Mouse (Mus musculus) heart, embryonic 15.5 days (tissue): ENCODE results near the gene 3425401B19Rik. TPM values are rescaled to one million over a fixed set of nuclear protein-coding genes. Genes with fewer than 3 reads are reported as not detected.
A peak's percentile ranks its signal among the peaks of the same experiment; 100 is the strongest.

Source experiments
- ATAC-seq: fragments of 200-750 bp; cut with Nextera tagmentation; replicated peaks from 2 replicates; pipeline ENCODE4 v1.8.0; 2017; ENCODE audit warnings: low read depth, moderate TSS enrichment; ENCODE audit not compliant: insufficient number of reproducible peaks, insufficient read depth, low FRiP score
- H3K27ac ChIP-seq: fragments of 300-500 bp; sonication (generic); 2 replicates; pipeline ENCODE4 v1.5.1; 2015; ENCODE audit warnings: mild to moderate bottlenecking, inconsistent platforms
- H3K27me3 ChIP-seq: fragments of 300-500 bp; sonication (generic); 2 replicates; pipeline ENCODE4 v1.6.1; 2015; ENCODE audit warnings: inconsistent platforms
- H3K36me3 ChIP-seq: fragments of 300-500 bp; sonication (generic); 2 replicates; pipeline ENCODE4 v1.6.1; 2015; ENCODE audit warnings: mild to moderate bottlenecking, inconsistent platforms
- H3K4me1 ChIP-seq: fragments of 300-500 bp; sonication (generic); replicated peaks from 2 replicates; pipeline ENCODE4 v1.6.1; 2015; ENCODE audit warnings: inconsistent platforms
- H3K4me2 ChIP-seq: fragments of 300-500 bp; sonication (generic); 2 replicates; pipeline ENCODE4 v1.6.1; 2015; ENCODE audit warnings: inconsistent platforms, mild to moderate bottlenecking, moderate library complexity
- H3K4me3 ChIP-seq: fragments of 300-500 bp; sonication (generic); 2 replicates; pipeline ENCODE4 v1.5.1; 2015; ENCODE audit warnings: mild to moderate bottlenecking, inconsistent platforms
- H3K9ac ChIP-seq: fragments of 300-500 bp; sonication (generic); 2 replicates; pipeline ENCODE4 v1.6.1; 2015; ENCODE audit warnings: mild to moderate bottlenecking, inconsistent platforms
- H3K9me3 ChIP-seq: fragments of 300-500 bp; sonication (generic); replicated peaks from 2 replicates; pipeline ENCODE4 v1.6.1; 2016; ENCODE audit warnings: inconsistent platforms
- WGBS: fragments of 180-500 bp; shearing (Covaris S2); methylation state at CpG from one replicate; pipeline ENCODE4 v1.1.7; 2015; ENCODE audit warnings: mixed read lengths; 5-methylcytosine and 5-hydroxymethylcytosine counted together
- polyA plus RNA-seq: library from polyadenylated mRNA; unstranded; fragments of >200 nt; fragmentation: Nextera tagmentation; extraction: Ambion mirVana; gene quantifications from 2 replicates; pipeline ENCODE4 v1.2.1, GENCODE M21; 2015

The 3425401B19Rik gene
- 11.1 and 11.3 TPM in 2 replicates for polyA plus RNA-seq

DNA sequence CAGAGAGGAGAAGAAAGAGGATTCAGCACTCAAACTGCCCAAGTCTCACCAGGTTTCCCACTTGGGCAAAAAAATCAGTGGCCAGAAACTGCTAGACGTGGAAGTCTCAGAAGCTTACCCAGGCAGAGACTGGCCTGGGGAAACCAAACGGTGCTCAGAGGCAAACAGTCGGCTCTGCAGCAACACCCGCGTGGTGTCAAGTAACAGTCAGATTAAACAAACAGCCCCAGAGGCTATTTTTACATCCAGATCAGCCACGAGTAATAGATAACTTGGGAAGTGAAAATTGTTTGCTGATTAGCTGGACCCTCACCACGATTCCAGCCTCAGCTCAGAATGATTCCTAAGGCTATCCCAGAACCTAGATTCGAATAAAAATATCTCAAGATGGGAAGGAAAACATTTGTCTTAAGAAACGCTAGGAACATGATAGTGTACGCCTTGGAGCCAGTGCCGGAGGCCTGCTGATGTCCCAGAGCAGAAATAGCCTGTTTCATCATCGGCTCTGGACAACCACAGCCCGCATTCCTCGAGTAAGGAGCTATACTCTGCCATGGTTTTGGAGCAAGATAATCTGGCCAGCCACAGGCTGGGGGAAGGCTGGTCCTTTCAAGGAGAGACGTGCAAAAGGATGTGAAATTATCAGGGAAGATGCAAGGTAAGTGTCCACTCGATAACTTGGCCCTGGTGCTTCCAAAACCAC is at the start of gene 3425401B19Rik:
Gene 3425401B19Rik (minus strand): TSS at position 170 of the 703 bp plus-strand sequence.
- H3K4me2 ChIP-seq: peak within 1 kb of the TSS; percentile 66
- no peaks in the 10 kb centered on the region for H3K27me3 ChIP-seq
- no peaks in the 10 kb centered on the region for H3K36me3 ChIP-seq
- ATAC-seq: peak; percentile 73
- WGBS: 15% methylated on average over 16 of the region's 16 CpGs
- peak within 1 kb of the TSS; percentile 90 for H3K27ac ChIP-seq
- H3K9ac ChIP-seq: peak within 1 kb of the TSS; percentile 63
- H3K4me1 ChIP-seq: peaks cover 31% of the 10 kb centered on the region
- H3K9me3 ChIP-seq: no peaks in the 10 kb centered on the region
- peak within 1 kb of the TSS; percentile 57 for H3K4me3 ChIP-seq

DNA sequence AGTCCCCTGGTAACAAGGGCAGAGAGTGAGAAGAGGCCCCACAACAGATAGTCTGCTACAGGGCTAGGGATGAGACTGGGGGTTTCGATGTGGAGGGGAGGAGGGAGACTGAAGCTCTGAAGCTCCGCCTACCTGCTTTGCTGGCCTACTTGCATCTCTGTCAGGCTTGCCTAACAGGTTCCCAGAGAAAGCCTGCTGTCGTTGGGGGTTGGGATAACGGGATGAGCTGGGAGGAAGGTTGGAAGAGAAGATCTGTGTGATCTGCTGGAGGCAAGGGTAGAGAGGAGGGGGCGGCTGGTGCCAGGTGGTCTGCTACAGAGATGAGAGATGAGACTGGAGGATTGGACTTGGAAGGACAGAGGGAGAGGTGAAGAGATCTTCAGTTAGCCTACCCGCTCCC is 47.9 kb upstream of the 3425401B19Rik start:
- Histone ChIP-seq H3K9ac (no peak overlapping the region), H3K36me3 (no peaks in the 10 kb centered on the region), H3K27me3 (no peaks in the 10 kb centered on the region), H3K4me2 (no peak overlapping the region), H3K4me1 (no peaks in the 10 kb centered on the region), H3K27ac (no peak overlapping the region), H3K4me3 (no peak overlapping the region), H3K9me3 (no peaks in the 10 kb centered on the region)
- WGBS: 39% methylated on average over 6 of the region's 6 CpGs
- ATAC-seq: no peak

DNA sequence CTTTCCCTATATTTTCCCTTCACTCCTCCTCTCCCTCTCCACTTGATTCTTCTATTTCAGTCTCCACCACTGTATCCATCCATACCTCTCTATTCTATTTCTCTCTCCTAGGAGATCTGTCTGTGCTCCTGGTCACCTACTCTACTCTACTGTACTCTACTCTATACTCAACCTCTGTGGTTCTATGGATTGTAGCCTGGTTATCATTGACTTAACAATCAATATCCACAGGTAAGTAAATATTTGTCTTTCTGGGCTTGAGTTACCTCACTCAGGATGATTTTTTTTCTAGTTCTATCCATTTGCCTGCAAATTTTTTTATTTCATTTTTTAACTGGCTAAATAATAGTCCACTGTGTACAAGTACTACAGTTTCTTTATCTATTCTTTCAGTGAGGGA is 41.8 kb upstream of the 3425401B19Rik start:
- H3K4me2 ChIP-seq: no peak overlapping the region
- H3K27ac ChIP-seq: no peak overlapping the region
- H3K36me3 ChIP-seq: no peaks in the 10 kb centered on the region
- H3K4me3 ChIP-seq: no peak overlapping the region
- no peaks in the 10 kb centered on the region for H3K27me3 ChIP-seq
- no peak for ATAC-seq
- H3K9me3 ChIP-seq: no peaks in the 10 kb centered on the region
- no peak overlapping the region for H3K9ac ChIP-seq
- H3K4me1 ChIP-seq: no peaks in the 10 kb centered on the region

DNA sequence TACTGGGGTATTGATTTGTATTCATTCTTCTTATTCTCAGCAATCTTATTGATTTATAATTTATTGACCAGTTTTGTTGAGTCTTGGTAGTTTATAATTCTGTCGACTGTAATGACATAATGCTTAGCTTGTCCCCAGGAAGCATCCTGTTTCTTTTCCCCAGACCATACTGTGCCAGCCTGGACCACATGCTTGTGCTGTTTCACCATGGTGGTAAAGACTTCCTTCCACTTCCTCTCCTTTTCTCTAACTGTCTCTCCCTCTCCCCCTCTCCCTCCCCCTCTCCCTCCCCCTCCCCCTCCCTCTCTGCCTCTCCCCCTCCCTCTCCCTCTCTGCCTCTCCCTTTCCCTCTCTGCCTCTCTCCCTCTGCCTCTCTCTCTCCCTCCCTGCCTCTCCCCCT is 36.4 kb upstream of the 3425401B19Rik start:
- H3K4me1 ChIP-seq: no peaks in the 10 kb centered on the region
- no peak overlapping the region for H3K27ac ChIP-seq
- H3K27me3 ChIP-seq: no peaks in the 10 kb centered on the region
- H3K9ac ChIP-seq: no peak overlapping the region
- no peak overlapping the region for H3K4me2 ChIP-seq
- 38% methylated on average over 1 of the region's 1 CpGs for WGBS
- H3K4me3 ChIP-seq: no peak overlapping the region
- no peak for ATAC-seq
- no peaks in the 10 kb centered on the region for H3K9me3 ChIP-seq
- H3K36me3 ChIP-seq: no peaks in the 10 kb centered on the region

DNA sequence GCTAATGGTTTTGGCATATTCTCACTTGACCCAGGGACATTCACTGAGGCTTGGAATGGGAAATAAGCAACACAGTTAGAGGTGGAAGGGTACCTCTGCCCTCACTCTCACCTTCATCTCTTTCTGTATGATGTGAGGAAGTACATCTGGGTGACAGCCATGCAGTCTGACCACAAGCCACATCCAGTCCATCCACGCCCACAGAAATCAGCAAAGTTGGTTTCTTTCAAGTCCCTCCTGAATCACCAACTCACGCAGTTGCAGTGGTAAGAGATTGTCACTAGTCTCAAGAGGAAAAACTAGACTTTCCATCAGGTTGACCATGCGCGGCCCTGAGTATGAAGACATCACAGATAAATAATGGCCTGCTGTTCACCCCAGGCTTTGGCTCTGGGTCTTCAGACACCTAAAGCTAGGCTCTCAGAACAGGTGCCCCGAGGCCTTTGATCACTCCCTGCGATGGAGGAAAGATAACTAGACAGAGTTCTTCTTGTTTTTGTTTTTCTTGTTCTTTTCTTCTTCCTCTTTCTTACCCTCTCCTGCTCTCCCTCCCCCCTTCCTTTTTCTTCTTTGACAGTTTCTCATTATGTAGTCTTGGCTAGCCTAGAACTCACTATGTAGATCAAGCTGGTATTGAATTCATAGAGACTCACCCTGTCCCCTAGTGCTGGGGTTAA is 31.8 kb upstream of the 3425401B19Rik start:
- no peaks in the 10 kb centered on the region for H3K36me3 ChIP-seq
- no peak overlapping the region for H3K4me3 ChIP-seq
- WGBS: 82% methylated on average over 6 of the region's 6 CpGs
- no peaks in the 10 kb centered on the region for H3K4me1 ChIP-seq
- no peak overlapping the region for H3K4me2 ChIP-seq
- ATAC-seq: no peak
- H3K9me3 ChIP-seq: no peaks in the 10 kb centered on the region
- H3K27me3 ChIP-seq: no peaks in the 10 kb centered on the region
- no peak overlapping the region for H3K27ac ChIP-seq
- H3K9ac ChIP-seq: no peak overlapping the region

DNA sequence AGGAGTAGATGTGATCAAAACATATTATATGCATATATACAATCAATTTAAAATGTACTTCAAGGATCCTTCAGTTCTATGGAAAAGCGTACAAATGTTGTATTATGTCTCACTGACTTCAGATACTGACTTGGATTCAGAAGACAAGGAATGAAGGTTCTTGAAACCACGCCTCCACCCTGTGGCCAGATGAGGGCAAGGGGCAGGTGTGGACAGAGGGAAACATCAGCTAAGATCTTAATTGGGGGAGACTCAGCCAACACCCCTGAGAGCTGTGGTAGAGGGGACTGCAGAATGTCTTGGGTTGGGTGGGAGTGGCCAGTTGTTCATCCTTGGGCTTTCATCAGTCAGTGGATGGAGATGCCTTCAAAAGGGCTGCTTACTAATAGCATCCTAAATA is 30.4 kb upstream of the 3425401B19Rik start:
- no peak for ATAC-seq
- 95% methylated on average over 2 of the region's 2 CpGs for WGBS
- Histone ChIP-seq H3K4me2 (no peak overlapping the region), H3K4me1 (no peaks in the 10 kb centered on the region), H3K27me3 (no peaks in the 10 kb centered on the region), H3K4me3 (no peak overlapping the region), H3K9me3 (no peaks in the 10 kb centered on the region), H3K9ac (no peak overlapping the region), H3K36me3 (no peaks in the 10 kb centered on the region), H3K27ac (no peak overlapping the region)

DNA sequence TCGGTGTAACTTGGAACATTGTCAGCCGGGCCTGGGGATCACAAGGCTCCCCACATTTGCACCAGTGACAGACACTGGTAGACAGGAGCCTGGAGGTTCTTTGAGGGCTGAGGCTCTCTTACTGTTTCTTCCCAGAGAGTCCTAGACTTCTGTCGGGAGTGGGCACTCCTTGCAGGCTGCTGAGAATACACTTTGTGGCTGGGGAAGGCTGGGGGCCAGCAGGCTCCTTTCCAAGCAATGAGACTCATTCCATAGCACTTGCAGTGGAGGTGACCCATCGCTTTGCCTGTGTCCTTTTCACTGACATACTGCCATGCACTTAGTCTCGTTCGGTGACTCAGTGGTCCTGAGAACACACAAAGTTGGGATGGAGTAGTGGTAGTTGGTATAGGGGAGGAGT is 30.0 kb upstream of the 3425401B19Rik start:
- Histone ChIP-seq H3K4me1 (no peaks in the 10 kb centered on the region), H3K9me3 (no peaks in the 10 kb centered on the region), H3K36me3 (no peaks in the 10 kb centered on the region), H3K9ac (no peak overlapping the region), H3K4me2 (no peak overlapping the region), H3K27ac (no peak overlapping the region), H3K27me3 (no peaks in the 10 kb centered on the region), H3K4me3 (no peak overlapping the region)
- no peak for ATAC-seq
- 82% methylated on average over 6 of the region's 6 CpGs for WGBS

DNA sequence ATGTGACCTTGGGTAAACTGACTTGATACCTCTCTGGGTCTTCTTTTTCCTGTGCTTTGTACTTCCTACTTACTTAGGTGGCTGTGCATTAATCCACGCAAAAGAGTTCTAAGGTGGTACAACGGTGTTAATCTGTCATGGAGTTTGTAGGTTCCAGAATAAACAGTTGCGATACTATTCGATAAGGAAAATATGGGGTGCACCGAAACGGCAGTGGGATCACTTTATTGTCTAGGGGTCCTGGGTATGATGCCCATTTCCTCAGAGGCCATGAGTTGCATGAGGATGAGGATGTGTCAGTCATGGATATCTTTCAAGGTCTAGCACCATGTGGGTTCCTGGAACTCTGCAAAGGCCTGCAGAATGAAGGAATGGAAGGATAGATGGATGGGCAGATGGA is 24.8 kb upstream of the 3425401B19Rik start:
- no peak overlapping the region for H3K9ac ChIP-seq
- no peaks in the 10 kb centered on the region for H3K36me3 ChIP-seq
- WGBS: 93% methylated on average over 6 of the region's 6 CpGs
- no peak for ATAC-seq
- H3K27ac ChIP-seq: no peak overlapping the region
- peaks cover 14% of the 10 kb centered on the region; the same call in 1 of the 2 replicates for H3K4me1 ChIP-seq
- H3K9me3 ChIP-seq: no peaks in the 10 kb centered on the region
- H3K27me3 ChIP-seq: peaks cover 10% of the 10 kb centered on the region; the same call in 1 of the 2 replicates
- no peak overlapping the region for H3K4me3 ChIP-seq
- no peak overlapping the region for H3K4me2 ChIP-seq

DNA sequence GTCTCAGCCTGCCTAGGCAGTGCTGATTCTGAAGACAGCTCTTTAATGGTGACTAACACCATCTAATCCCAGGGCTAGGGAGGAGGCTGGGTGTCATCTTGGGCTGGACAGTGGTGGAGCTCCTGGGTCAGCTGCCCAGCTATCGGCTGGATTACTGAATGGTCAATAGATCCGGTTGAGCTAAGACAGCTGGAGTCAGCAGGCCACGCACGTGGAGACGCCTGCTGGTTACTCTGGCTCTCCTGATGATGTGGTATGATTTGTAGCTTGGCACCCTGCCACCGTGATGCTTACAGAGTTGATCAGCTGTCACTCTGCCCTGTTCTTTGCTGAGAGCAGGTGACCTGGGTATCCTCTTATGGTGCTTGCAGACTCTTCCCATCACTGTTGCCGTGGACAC is 23.7 kb upstream of the 3425401B19Rik start:
- WGBS: 38% methylated on average over 7 of the region's 7 CpGs
- ATAC-seq: 0 out of 2 replicates have a peak, but pooled peaks have one; percentile 32
- H3K36me3 ChIP-seq: no peaks in the 10 kb centered on the region

DNA sequence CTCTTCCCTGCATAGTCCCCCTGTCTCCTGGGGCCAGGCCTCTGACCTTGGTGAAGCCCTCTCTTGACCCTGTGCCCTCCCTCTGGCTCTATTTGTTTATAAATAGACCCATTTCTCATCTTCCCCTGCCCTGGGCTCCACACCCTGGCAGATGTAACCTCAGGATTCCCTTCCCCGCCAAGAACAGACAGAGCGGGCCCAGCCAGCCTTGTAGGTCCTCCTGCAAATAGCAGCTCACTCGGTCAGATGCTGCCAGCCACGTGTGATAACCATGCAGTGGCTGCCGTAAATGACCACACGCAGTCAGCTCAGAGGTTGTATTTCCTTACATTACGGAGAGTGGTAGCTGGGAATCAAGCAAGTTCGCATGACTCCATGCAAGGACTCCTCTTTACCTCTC is 22.8 kb upstream of the 3425401B19Rik start:
- 49% methylated on average over 8 of the region's 8 CpGs for WGBS

More for the DNA sequence above, 23.7 kb upstream of the 3425401B19Rik start:
- no peak overlapping the region for H3K9ac ChIP-seq
- peaks cover 10% of the 10 kb centered on the region; the same call in 1 of the 2 replicates for H3K27me3 ChIP-seq
- H3K27ac ChIP-seq: no peak overlapping the region
- H3K4me2 ChIP-seq: no peak overlapping the region
- H3K4me1 ChIP-seq: peaks cover 14% of the 10 kb centered on the region; the same call in 1 of the 2 replicates
- H3K4me3 ChIP-seq: no peak overlapping the region
- no peaks in the 10 kb centered on the region for H3K9me3 ChIP-seq

DNA sequence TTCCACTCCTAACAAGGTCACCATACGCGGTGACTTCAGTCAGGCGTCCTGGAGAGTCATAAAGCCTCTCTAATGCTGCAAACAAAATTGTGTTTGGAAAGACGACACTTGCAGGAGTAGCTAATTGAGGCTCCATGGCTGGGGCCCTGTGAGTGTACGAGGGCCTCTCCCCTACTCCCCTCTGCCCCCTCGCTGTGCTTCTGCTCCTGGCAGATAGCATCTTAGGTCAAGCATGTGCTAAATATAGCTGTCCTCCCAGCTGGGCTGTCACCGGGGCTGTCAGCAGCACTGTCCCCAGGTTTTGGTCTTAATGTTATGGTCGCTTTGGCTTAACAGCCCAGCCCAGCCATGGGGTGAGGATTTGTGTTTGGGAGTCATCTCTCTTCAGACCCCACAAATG is 15.9 kb upstream of the 3425401B19Rik start:
- H3K27ac ChIP-seq: peak overlapping the region; percentile 73
- ATAC-seq: peak; percentile 70
- H3K4me3 ChIP-seq: no peak overlapping the region
- H3K4me1 ChIP-seq: peaks cover 23% of the 10 kb centered on the region
- peaks cover 15% of the 10 kb centered on the region; the same call in 1 of the 2 replicates for H3K27me3 ChIP-seq
- H3K9ac ChIP-seq: no peak overlapping the region
- peak overlapping the region; percentile 19; the same call in 1 of the 2 replicates for H3K4me2 ChIP-seq
- H3K9me3 ChIP-seq: no peaks in the 10 kb centered on the region
- H3K36me3 ChIP-seq: no peaks in the 10 kb centered on the region
- 24% methylated on average over 8 of the region's 8 CpGs for WGBS

More for the DNA sequence above, 22.8 kb upstream of the 3425401B19Rik start:
- Histone ChIP-seq H3K27ac (no peak overlapping the region), H3K4me2 (no peak overlapping the region), H3K27me3 (peaks cover 10% of the 10 kb centered on the region; the same call in 1 of the 2 replicates), H3K4me1 (peaks cover 14% of the 10 kb centered on the region; the same call in 1 of the 2 replicates), H3K9me3 (no peaks in the 10 kb centered on the region), H3K4me3 (no peak overlapping the region), H3K9ac (no peak overlapping the region), H3K36me3 (no peaks in the 10 kb centered on the region)
- ATAC-seq: peak; percentile 48; the same call in 1 of the 2 replicates
